8 mouse cellular contexts compared by ENCODE assay signal in the genomic region with DNA sequence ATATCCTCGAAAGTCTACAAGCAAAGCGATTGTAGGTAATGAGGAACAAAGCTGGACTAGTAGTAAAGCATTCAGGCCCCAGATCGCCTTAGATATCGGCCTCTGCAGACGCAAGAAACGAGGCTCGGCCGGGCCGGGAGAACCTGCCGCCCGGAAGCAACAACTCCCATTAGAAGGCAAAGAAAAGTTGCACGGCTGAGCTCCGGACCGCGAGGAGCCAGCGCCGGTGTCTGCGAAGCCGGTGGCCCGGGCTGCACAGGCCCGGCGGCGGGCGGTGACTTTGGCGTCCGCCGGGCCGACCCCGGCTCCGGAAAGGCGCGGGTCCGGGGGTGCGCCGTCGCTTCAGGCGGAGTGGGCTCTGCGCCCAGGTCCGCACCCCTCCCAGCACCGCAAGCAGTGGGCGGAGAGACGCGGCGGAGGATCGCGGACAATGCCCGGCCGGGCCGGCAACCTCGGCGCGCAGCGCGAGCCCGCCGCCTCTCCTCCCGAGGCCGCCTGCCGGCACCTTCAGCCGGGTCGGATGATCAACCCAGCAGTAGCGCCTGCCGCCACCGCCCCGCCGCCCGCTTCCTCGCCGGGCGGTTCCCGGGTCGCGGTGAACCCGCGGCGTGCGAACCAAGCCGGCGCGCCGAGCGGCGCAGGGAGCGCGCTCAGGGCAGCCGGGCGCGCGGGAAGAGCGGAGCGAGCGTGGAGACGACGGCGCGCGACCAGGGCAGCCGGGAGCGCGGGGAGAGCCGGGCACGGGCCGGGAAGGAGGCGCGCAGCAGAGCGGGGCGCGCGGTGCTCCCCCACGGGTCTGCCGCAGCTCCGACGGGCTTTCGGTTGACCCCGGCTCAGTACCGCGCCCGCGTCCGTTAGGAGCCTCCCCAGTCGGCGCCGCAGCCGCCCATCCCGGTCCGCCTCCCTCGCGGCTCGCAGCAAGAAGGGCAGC. TPM values are rescaled to one million over a fixed set of nuclear protein-coding genes. Genes with fewer than 3 reads are reported as not detected.
A peak's percentile ranks its signal among the peaks of the same experiment; 100 is the strongest.
DNase-seq lines count a peak whose midpoint lies in the region; ATAC-seq and TF ChIP-seq lines count a peak whose summit lies in the region.

No protein-coding gene starts in this region.

- ATAC-seq in G1E (ENCODE audit: extremely low read depth, insufficient number of reproducible peaks, low FRiP score, poor library complexity, severe bottlenecking): no peak
- peak; percentile 69 for ATAC-seq in cerebellum, adult (ENCODE audit: insufficient number of reproducible peaks, low FRiP score, low TSS enrichment)
- ATAC-seq in forebrain, embryonic 13.5 days: peak; percentile 65
- peak; percentile 50 for ATAC-seq in heart, postnatal 0 days (ENCODE audit: insufficient read depth, low read depth)

- peak overlapping the region; percentile 97 for H3K27ac ChIP-seq in forebrain, embryonic 13.5 days
- peak overlapping the region; percentile 99 for H3K27ac ChIP-seq in heart, postnatal 0 days (ENCODE audit: low read depth)
- peak overlapping the region; percentile 75 for H3K27ac ChIP-seq in olfactory bulb, adult 2 months (ENCODE audit: insufficient read depth, low read depth, low read length)

- no peaks in the 10 kb centered on the region for H3K27me3 ChIP-seq in G1E (ENCODE audit: insufficient read depth, low read length)
- no peaks in the 10 kb centered on the region for H3K27me3 ChIP-seq in forebrain, embryonic 13.5 days
- no peaks in the 10 kb centered on the region for H3K27me3 ChIP-seq in heart, postnatal 0 days (ENCODE audit: control insufficient read depth, insufficient read depth, low read length)

- DNase-seq in G1E (ENCODE audit: low spot score): peak; percentile 27
- peak; percentile 48 for DNase-seq in heart, postnatal 0 days (ENCODE audit: low spot score)
- DNase-seq in kidney, postnatal 36 days: peak; percentile 52 to 78
- DNase-seq in lung, adult 2 months: peak; percentile 68
- peak; percentile 67 for DNase-seq in thymus, postnatal 0 days (ENCODE audit: low spot score)

- no peak for TF ChIP-seq CTCF in G1E (IDR thresholded peaks at IDR 0.05; ENCODE audit: low read depth, low read length)
- no peak for TF ChIP-seq CTCF in heart, postnatal 0 days (IDR thresholded peaks at IDR 0.05; ENCODE audit: low read depth)
- no peak for TF ChIP-seq CTCF in lung, adult 2 months (IDR thresholded peaks at IDR 0.05; ENCODE audit: insufficient read depth, low read length)
- TF ChIP-seq CTCF in olfactory bulb, adult 2 months (IDR thresholded peaks at IDR 0.05; ENCODE audit: insufficient read depth, low read depth, low read length): no peak

- no peak for TF ChIP-seq EP300 in heart, postnatal 0 days (IDR thresholded peaks at IDR 0.05; ENCODE audit: low read depth)

- H3K36me3 ChIP-seq in G1E (replicated peaks): peaks cover 12% of the 10 kb centered on the region
- H3K36me3 ChIP-seq in forebrain, embryonic 13.5 days (ENCODE audit: poor library complexity, severe bottlenecking): no peaks in the 10 kb centered on the region
- no peaks in the 10 kb centered on the region; the same call in 1 of the 2 replicates for H3K36me3 ChIP-seq in heart, postnatal 0 days (replicated peaks; ENCODE audit: control insufficient read depth, insufficient read depth, low read length)

- peak overlapping the region; percentile 73 for H3K4me2 ChIP-seq in forebrain, embryonic 13.5 days
- peak overlapping the region; percentile 81 for H3K4me2 ChIP-seq in heart, postnatal 0 days (ENCODE audit: low read depth, low read length)

- under 1% methylated on average over 114 of the region's 129 CpGs for WGBS in forebrain, embryonic 13.5 days
- under 1% methylated on average over 80 of the region's 129 CpGs for WGBS in heart, postnatal 0 days
- under 1% methylated on average over 125 of the region's 129 CpGs for WGBS in lung, adult 2 months
- WGBS in olfactory bulb, adult 2 months: under 1% methylated on average over 124 of the region's 129 CpGs

- no peak for TF ChIP-seq POLR2A in lung, adult 2 months (IDR thresholded peaks at IDR 0.05; ENCODE audit: borderline replicate concordance, extremely low read depth, low read depth, low read length)
- no peak for TF ChIP-seq POLR2A in olfactory bulb, adult 2 months (IDR thresholded peaks at IDR 0.05; ENCODE audit: insufficient read depth, low read depth, low read length)

- H3K9ac ChIP-seq in forebrain, embryonic 13.5 days: peak overlapping the region; percentile 94
- H3K9ac ChIP-seq in heart, postnatal 0 days (replicated peaks; ENCODE audit: low read depth, low read length): peak overlapping the region; percentile 93

- no peaks in the 10 kb centered on the region for H3K9me3 ChIP-seq in G1E (replicated peaks)
- no peaks in the 10 kb centered on the region for H3K9me3 ChIP-seq in forebrain, embryonic 13.5 days (replicated peaks)
- H3K9me3 ChIP-seq in heart, postnatal 0 days (replicated peaks; ENCODE audit: control insufficient read depth, low read length): no peaks in the 10 kb centered on the region

- peak overlapping the region; percentile 96 for H3K4me3 ChIP-seq in G1E (ENCODE audit: low read depth, low read length)
- peak overlapping the region; percentile 96 for H3K4me3 ChIP-seq in forebrain, embryonic 13.5 days
- peak overlapping the region; percentile 98 for H3K4me3 ChIP-seq in heart, postnatal 0 days (ENCODE audit: low read depth, low read length)
- peak overlapping the region; percentile 93 for H3K4me3 ChIP-seq in lung, adult 2 months (replicated peaks; ENCODE audit: extremely low read depth, low read depth, low read length)
- H3K4me3 ChIP-seq in olfactory bulb, adult 2 months (ENCODE audit: insufficient read depth, low read depth, low read length): peak overlapping the region; percentile 94

- peaks cover 65% of the 10 kb centered on the region for H3K4me1 ChIP-seq in G1E (ENCODE audit: insufficient read depth, low read depth, low read length)
- peaks cover 22% of the 10 kb centered on the region for H3K4me1 ChIP-seq in forebrain, embryonic 13.5 days
- H3K4me1 ChIP-seq in heart, postnatal 0 days (ENCODE audit: control insufficient read depth, insufficient read depth): peaks cover 15% of the 10 kb centered on the region
- H3K4me1 ChIP-seq in lung, adult 2 months (ENCODE audit: control insufficient read depth, insufficient read depth, low read length): peaks cover 3% of the 10 kb centered on the region
- H3K4me1 ChIP-seq in olfactory bulb, adult 2 months (ENCODE audit: control insufficient read depth, insufficient read depth, low read length): peaks cover 2% of the 10 kb centered on the region

RNA-seq across cellular contexts. Expression of gene Fryl, which starts 0.8 kb away (rescaled TPM):
- total RNA-seq in G1E (2014; fragmentation: Nextera tagmentation) (352 and 439 TPM in 2 replicates), G1E (2017) (112 and 118 TPM in 2 replicates)
- polyA plus RNA-seq in G1E (2012): 133 and 147 TPM in 2 replicates
- polyA plus RNA-seq in forebrain, embryonic 13.5 days (2015; fragmentation: Nextera tagmentation; extraction: Ambion mirVana): 46.1 and 46.7 TPM in 2 replicates
- total RNA-seq in heart, postnatal 0 days (2014; rRNA removed; ENCODE audit: low replicate concordance): 43.0 and 46.1 TPM in 2 replicates
- 16.9 and 19.3 TPM in 2 replicates for polyA plus RNA-seq in heart, postnatal 0 days (2015; fragmentation: Nextera tagmentation; extraction: Ambion mirVana)
- 59.5 and 72.1 TPM in 2 replicates for polyA plus RNA-seq in lung, adult 2 months (2012; rRNA removed)
- 294 TPM in 1 of 2 replicates, not detected in the other for polyA plus RNA-seq in olfactory bulb, adult 2 months (2012; ENCODE audit: insufficient read depth, insufficient read length, low replicate concordance, missing spikeins)
- 46.9 and 63.2 TPM in 2 replicates for polyA plus RNA-seq in thymus, postnatal 0 days (2015; fragmentation: Nextera tagmentation; extraction: Ambion mirVana)

RNA-seq across cellular contexts. Expression of gene Ociad1, which starts 37.0 kb away (rescaled TPM):
- total RNA-seq in G1E (2014; fragmentation: Nextera tagmentation) (311 and 324 TPM in 2 replicates), G1E (2017) (223 and 231 TPM in 2 replicates)
- polyA plus RNA-seq in G1E (2012): 93.3 and 121 TPM in 2 replicates
- polyA plus RNA-seq in forebrain, embryonic 13.5 days (2015; fragmentation: Nextera tagmentation; extraction: Ambion mirVana): 212 and 221 TPM in 2 replicates
- total RNA-seq in heart, postnatal 0 days (2014; rRNA removed; ENCODE audit: low replicate concordance): 131 and 139 TPM in 2 replicates
- 265 TPM in 2 replicates for polyA plus RNA-seq in heart, postnatal 0 days (2015; fragmentation: Nextera tagmentation; extraction: Ambion mirVana)
- polyA plus RNA-seq in lung, adult 2 months (2012; rRNA removed): 54.9 and 58.4 TPM in 2 replicates
- polyA plus RNA-seq in olfactory bulb, adult 2 months (2012; ENCODE audit: insufficient read depth, insufficient read length, low replicate concordance, missing spikeins): 165 and 443 TPM in 2 replicates
- polyA plus RNA-seq in thymus, postnatal 0 days (2015; fragmentation: Nextera tagmentation; extraction: Ambion mirVana): 216 and 233 TPM in 2 replicates
